Mouse (Mus musculus) kidney, embryonic 15.5 days (tissue): ENCODE results near the gene Golga5. TPM values are rescaled to one million over a fixed set of nuclear protein-coding genes. Genes with fewer than 3 reads are reported as not detected.

Experiments
- ATAC-seq: fragments of 200-750 bp; cut with Nextera tagmentation; replicated peaks from 2 replicates; pipeline ENCODE4 v1.8.0; 2017; ENCODE audit warnings: moderate TSS enrichment; ENCODE audit not compliant: low FRiP score
- H3K27ac ChIP-seq: fragments of 300-500 bp; sonication (generic); 2 replicates; pipeline ENCODE4 v1.5.1; 2015; ENCODE audit warnings: mild to moderate bottlenecking, inconsistent platforms
- H3K27me3 ChIP-seq: fragments of 300-500 bp; sonication (generic); 2 replicates; pipeline ENCODE4 v1.6.1; 2015; ENCODE audit warnings: inconsistent platforms
- H3K36me3 ChIP-seq: fragments of 300-500 bp; sonication (generic); 2 replicates; pipeline ENCODE4 v1.6.1; 2015; ENCODE audit warnings: inconsistent platforms
- H3K4me1 ChIP-seq: fragments of 300-500 bp; sonication (generic); 2 replicates; pipeline ENCODE4 v1.6.1; 2015; ENCODE audit warnings: inconsistent platforms
- H3K4me2 ChIP-seq: fragments of 300-500 bp; sonication (generic); 2 replicates; pipeline ENCODE4 v1.6.1; 2015; ENCODE audit warnings: moderate library complexity, mild to moderate bottlenecking, inconsistent platforms
- H3K4me3 ChIP-seq: fragments of 300-500 bp; sonication (generic); replicated peaks from 2 replicates; pipeline ENCODE4 v1.5.1; 2015; ENCODE audit warnings: mild to moderate bottlenecking, inconsistent platforms
- H3K9ac ChIP-seq: fragments of 300-500 bp; sonication (generic); 2 replicates; pipeline ENCODE4 v1.6.1; 2015; ENCODE audit warnings: mild to moderate bottlenecking, inconsistent platforms
- H3K9me3 ChIP-seq: fragments of 300-500 bp; sonication (generic); replicated peaks from 2 replicates; pipeline ENCODE4 v1.6.1; 2016; ENCODE audit warnings: inconsistent platforms
- WGBS: fragments of 180-500 bp; shearing (Covaris S2); methylation state at CpG from one replicate; pipeline ENCODE4 v1.1.7; 2015; ENCODE audit warnings: mixed read lengths; 5-methylcytosine and 5-hydroxymethylcytosine counted together
- polyA plus RNA-seq: library from polyadenylated mRNA; unstranded; fragments of >200 nt; fragmentation: Nextera tagmentation; extraction: Ambion mirVana; gene quantifications from 2 replicates; pipeline ENCODE4 v1.2.1, GENCODE M21; 2015

Golga5 gene
- polyA plus RNA-seq, 1 experiment from 2014 or later, result 38.5 TPM

DNA sequence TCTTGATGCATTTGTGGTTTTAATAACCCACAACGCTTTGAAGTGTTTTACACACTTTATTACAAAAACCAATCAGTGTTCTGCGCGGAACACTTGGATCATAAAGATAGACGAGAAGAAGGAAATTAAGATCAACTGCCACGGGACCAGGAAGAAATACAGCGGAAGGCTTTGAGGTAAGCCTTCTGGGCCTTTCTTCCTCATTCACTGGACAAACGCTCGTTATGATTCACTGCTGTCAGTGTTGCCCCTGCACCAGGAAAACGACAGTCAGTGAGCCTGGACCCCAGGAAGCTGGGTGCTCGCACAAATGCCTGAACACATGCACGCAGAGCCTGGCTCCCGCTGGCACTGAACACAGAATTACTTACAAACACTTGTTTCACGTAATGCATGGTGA, 48.7 kb downstream of the Golga5 start:
- Histone ChIP-seq H3K4me3 (no peak overlapping the region), H3K27ac (no peak overlapping the region), H3K36me3 (no peaks in the 10 kb centered on the region), H3K9ac (no peak overlapping the region), H3K27me3 (no peaks in the 10 kb centered on the region), H3K4me1 (peaks cover 7% of the 10 kb centered on the region), H3K9me3 (no peaks in the 10 kb centered on the region), H3K4me2 (no peak overlapping the region)
- no peak for ATAC-seq
- WGBS, result 73% methylated on average over 13 of the region's 13 CpGs

DNA sequence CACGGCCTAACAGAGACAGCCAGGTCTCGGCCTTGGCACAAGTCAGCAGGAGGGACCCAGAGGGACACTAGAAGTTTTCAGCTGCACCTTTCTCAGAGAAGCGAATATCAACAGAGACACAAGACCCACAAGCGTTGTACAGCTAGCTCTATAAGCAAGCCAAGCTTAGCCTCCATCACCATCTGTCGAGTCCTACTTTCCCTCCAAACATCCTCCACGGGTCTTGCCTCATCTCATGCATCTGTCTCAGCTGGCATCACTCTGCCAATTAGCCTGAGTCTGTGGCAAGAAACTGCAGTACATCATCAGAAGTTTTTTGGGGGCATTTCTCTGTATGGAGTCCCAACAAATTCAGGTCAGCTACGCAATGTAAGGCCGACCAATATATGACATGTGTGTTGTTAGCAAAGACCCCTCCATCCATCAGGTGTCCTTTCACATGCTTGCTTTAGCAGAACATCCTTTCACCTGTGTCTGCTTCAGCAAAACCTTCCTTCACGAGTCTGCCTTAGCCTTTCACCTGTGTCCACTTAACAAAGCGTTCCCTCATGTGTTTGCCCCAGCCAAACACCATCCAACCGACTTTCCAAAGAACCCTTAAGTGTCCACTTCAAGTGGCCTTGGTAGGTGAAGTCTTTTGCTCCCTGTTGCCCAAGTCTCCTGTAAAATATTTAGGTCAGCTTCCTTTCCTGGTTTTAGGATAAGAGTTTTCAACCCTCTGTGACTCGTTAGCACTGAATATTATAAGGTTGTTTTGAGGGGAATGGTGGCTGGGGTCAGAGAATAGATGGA, 51.2 kb downstream of the Golga5 start:
- no peak for ATAC-seq
- no peak overlapping the region for H3K4me3 ChIP-seq
- no peak overlapping the region for H3K9ac ChIP-seq
- H3K4me1 ChIP-seq, result peaks cover 11% of the 10 kb centered on the region
- H3K27me3 ChIP-seq, result no peaks in the 10 kb centered on the region
- H3K36me3 ChIP-seq, result no peaks in the 10 kb centered on the region
- H3K4me2 ChIP-seq, result no peak overlapping the region
- H3K27ac ChIP-seq, result no peak overlapping the region
- WGBS, result 88% methylated on average over 12 of the region's 12 CpGs
- no peaks in the 10 kb centered on the region for H3K9me3 ChIP-seq

DNA sequence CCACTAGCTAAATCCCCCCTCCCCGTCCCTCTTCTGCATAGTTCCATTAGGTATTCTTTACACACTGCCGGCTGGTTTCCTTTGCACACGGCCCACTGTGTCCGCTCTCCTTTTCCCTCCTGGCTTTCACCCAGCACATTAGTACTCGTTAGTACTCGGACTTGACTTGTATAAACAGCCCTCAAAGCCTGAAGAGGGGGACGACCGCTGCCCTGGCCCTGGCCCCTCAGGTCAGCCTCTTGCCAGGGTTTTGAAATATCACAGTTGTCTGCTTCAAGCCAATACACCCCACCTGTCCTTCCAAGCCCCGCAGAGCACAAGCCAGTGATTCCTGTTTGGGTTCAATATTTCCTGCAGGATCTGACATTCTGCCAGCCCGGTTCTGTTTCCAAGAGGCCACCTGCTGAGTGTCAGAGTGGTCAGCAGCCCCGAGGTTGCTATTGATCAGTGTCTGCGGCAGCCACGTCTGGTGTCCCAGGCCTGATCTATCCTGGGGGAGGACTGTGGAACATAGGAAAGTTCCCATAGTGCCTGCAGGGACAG, 52.9 kb downstream of the Golga5 start:
- Histone ChIP-seq H3K4me1 (peaks cover 11% of the 10 kb centered on the region), H3K4me3 (no peak overlapping the region), H3K9ac (no peak overlapping the region), H3K36me3 (no peaks in the 10 kb centered on the region), H3K27me3 (no peaks in the 10 kb centered on the region), H3K9me3 (no peaks in the 10 kb centered on the region), H3K4me2 (no peak overlapping the region), H3K27ac (no peak overlapping the region)
- no peak for ATAC-seq
- WGBS, result 24% methylated on average over 13 of the region's 13 CpGs

DNA sequence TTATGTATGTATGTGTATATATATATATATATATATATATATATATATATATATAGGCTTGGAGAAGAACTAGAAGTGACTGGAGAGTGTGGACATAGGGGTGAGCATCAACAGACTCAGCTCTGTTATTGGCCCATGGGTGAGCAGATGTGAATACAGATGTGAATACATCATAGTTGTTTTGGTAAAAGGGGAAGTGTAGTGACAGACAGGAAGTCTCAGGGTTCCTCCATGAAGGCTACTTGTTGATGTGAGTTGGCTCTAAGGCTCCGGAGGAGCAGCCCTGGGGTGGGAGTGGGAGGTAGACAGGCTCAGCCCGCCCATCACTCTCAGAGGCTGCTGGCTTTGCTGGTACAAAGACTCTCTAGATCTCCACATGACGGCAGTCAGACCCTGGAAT, 55.3 kb downstream of the Golga5 start:
- Histone ChIP-seq H3K9me3 (no peaks in the 10 kb centered on the region), H3K36me3 (no peaks in the 10 kb centered on the region), H3K4me2 (no peak overlapping the region), H3K27me3 (no peaks in the 10 kb centered on the region), H3K9ac (no peak overlapping the region), H3K4me3 (no peak overlapping the region), H3K4me1 (peaks cover 11% of the 10 kb centered on the region), H3K27ac (no peak overlapping the region)
- WGBS, result 71% methylated on average over 3 of the region's 3 CpGs
- no peak for ATAC-seq

DNA sequence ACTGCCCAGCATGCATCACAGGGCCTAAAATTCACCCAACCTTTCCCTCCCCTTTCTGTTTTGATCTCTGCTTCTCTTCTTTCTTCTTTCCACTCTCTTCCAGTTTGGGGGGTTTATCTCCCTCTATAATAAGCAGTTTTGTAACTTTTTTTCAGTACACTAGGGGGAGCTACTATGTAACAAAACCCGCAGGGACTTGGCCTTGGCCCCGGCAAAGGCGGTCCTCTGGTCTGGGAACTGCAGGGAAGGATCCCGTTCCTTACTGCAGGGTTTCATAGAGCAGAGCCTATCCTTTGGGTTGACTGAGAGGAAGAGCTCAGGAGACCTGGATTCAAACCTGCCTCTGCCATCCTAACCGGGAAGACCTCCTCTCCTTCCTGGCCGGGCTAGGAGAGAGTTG, 55.8 kb downstream of the Golga5 start:
- ATAC-seq, result no peak; the same call in 1 of the 2 replicates
- Histone ChIP-seq H3K4me2 (no peak overlapping the region), H3K36me3 (no peaks in the 10 kb centered on the region), H3K4me1 (peaks cover 11% of the 10 kb centered on the region), H3K27me3 (no peaks in the 10 kb centered on the region), H3K27ac (no peak overlapping the region), H3K9me3 (no peaks in the 10 kb centered on the region), H3K4me3 (no peak overlapping the region), H3K9ac (no peak overlapping the region)
- WGBS, result 20% methylated on average over 6 of the region's 6 CpGs

DNA sequence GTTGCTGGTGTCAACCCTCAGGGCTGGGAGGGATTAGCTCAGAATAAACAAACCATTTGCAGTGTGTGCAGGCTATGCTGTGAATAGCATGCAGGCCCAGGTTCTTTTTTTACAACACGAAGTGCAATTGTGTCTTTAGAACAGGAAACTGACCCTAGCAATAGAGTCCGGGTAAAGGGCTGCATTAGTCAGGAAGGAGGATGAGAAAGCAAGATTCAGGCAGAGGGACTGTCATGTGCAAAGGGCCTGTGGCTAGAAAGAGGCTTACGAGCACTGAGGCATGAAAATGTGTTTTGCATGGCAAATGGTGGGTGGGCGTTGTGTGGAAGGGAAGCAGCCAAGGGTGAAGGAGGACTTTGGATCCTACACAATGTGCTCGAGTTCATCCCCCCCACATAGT, 59.1 kb downstream of the Golga5 start:
- H3K27me3 ChIP-seq, result no peaks in the 10 kb centered on the region
- H3K4me3 ChIP-seq, result no peak overlapping the region
- no peak overlapping the region for H3K27ac ChIP-seq
- no peak for ATAC-seq
- 73% methylated on average over 5 of the region's 5 CpGs for WGBS
- no peak overlapping the region for H3K9ac ChIP-seq
- H3K36me3 ChIP-seq, result no peaks in the 10 kb centered on the region
- H3K4me1 ChIP-seq, result 0 out of 2 replicates have a peak, but pooled peaks cover 4% of the 10 kb centered on the region
- no peaks in the 10 kb centered on the region for H3K9me3 ChIP-seq
- no peak overlapping the region for H3K4me2 ChIP-seq

DNA sequence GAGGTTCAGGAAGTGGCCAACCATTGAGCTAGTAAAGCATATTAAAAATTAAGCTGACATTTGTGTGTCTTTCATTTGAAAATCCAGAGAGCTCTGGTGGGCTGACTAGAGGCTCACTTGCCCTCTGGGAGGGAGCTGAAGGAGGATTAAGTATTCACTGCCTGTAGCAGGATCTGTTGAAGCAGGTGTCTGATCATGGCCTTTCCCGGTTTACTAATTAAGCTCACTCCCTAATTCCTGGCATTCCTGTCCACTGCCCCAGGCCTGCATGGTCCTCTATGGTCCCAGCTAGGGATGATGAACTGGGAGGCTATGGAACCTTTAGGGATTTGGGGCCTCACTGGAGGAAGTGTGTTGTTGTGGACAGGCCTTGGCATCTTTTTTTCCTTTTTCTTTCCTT, 66.9 kb downstream of the Golga5 start:
- no peak overlapping the region for H3K4me2 ChIP-seq
- H3K27ac ChIP-seq, result peak overlapping the region; percentile 69; the same call in 1 of the 2 replicates
- H3K9ac ChIP-seq, result no peak overlapping the region
- ATAC-seq, result peak; percentile 90
- no peaks in the 10 kb centered on the region for H3K9me3 ChIP-seq
- no peaks in the 10 kb centered on the region for H3K27me3 ChIP-seq
- no peak overlapping the region for H3K4me3 ChIP-seq
- H3K4me1 ChIP-seq, result no peaks in the 10 kb centered on the region
- 38% methylated on average over 1 of the region's 1 CpGs for WGBS
- no peaks in the 10 kb centered on the region for H3K36me3 ChIP-seq

DNA sequence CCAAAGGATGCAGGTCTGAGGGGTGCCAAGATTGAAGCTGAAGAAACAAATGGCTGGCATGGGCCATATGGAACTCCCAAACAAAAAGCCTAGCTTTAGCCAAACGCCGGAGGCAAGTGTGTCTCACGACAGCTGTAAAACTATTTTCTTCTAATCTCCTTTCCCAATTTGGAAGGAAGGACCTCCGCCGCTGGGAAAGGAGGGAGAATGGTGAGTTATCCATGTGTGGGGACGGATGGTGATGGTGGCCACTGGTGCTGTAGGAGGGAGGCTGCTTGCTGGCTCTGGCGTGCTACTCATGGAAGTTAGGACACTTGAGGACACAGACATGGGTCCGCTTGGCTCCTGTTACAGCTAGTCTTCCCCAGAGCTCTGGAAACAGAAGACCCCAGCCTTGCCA, 71.3 kb downstream of the Golga5 start:
- no peak overlapping the region for H3K4me3 ChIP-seq
- no peaks in the 10 kb centered on the region for H3K9me3 ChIP-seq
- H3K4me1 ChIP-seq, result no peaks in the 10 kb centered on the region
- no peaks in the 10 kb centered on the region for H3K36me3 ChIP-seq
- ATAC-seq, result no peak
- H3K4me2 ChIP-seq, result no peak overlapping the region
- no peaks in the 10 kb centered on the region for H3K27me3 ChIP-seq
- H3K9ac ChIP-seq, result no peak overlapping the region
- H3K27ac ChIP-seq, result no peak overlapping the region
- WGBS, result 26% methylated on average over 8 of the region's 8 CpGs

DNA sequence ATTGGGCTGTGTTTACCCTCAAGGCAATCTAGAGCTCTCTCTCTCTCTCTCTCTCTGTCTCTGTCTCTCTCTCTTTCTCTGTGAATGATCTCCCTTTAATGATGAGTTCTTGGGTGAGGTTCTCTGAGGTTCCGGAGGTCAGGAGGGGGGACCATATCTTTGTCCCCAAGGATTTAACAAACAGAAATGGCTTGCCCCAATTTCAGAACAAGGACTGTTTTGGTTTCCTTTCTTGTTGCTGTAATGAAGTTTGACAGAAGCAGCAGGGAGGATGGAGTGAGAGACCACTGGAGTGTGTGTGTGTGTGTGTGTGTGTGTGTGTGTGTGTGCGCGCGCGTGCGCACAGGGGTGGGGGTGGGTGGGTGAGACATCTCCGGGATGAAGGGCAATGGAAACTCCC, 72.2 kb downstream of the Golga5 start:
- no peaks in the 10 kb centered on the region for H3K27me3 ChIP-seq
- ATAC-seq, result no peak
- no peak overlapping the region for H3K4me3 ChIP-seq
- no peaks in the 10 kb centered on the region for H3K9me3 ChIP-seq
- WGBS, result 91% methylated on average over 7 of the region's 7 CpGs
- H3K27ac ChIP-seq, result no peak overlapping the region
- H3K4me1 ChIP-seq, result no peaks in the 10 kb centered on the region
- no peak overlapping the region for H3K9ac ChIP-seq
- H3K36me3 ChIP-seq, result no peaks in the 10 kb centered on the region
- no peak overlapping the region for H3K4me2 ChIP-seq

DNA sequence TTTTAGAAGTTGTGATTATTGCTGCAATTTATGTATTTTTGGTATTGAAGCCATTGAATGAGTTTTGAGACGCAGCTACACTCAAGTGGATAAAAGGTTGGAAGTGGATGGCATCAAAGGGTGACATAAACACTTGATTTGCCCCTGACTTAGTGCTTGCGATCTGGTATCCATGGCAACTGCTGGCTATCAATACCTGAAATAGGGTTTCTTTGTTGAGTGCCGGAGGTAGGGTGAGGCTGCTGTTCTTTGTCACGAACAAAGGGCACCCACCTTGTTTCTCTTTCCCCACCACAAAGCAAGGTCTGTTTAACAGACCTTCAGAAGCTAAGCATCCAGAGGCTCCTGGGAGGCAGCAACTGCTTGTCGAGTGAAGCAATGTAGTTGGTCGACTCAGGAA, 76.2 kb downstream of the Golga5 start:
- Histone ChIP-seq H3K9me3 (no peaks in the 10 kb centered on the region), H3K4me3 (no peak overlapping the region), H3K27ac (no peak overlapping the region), H3K4me1 (no peaks in the 10 kb centered on the region), H3K36me3 (no peaks in the 10 kb centered on the region), H3K9ac (no peak overlapping the region), H3K4me2 (no peak overlapping the region), H3K27me3 (no peaks in the 10 kb centered on the region)
- ATAC-seq, result no peak
- 69% methylated on average over 6 of the region's 6 CpGs for WGBS
